Mouse (Mus musculus) kidney, embryonic 14.5 days (tissue): ENCODE measurements around the gene Vwa8. TPM values are rescaled to one million over a fixed set of nuclear protein-coding genes. Genes with fewer than 3 reads are reported as not detected.
A peak's percentile ranks its signal among the peaks of the same experiment; 100 is the strongest.

Source experiments
- ATAC-seq: fragments of 200-750 bp; cut with Nextera tagmentation; 2 replicates; pipeline ENCODE4 v1.8.0; 2017; ENCODE audit warnings: moderate number of reproducible peaks, mild to moderate bottlenecking, moderate TSS enrichment, moderate library complexity; ENCODE audit not compliant: low FRiP score, low TSS enrichment
- H3K27ac ChIP-seq: fragments of 300-500 bp; sonication (generic); 2 replicates; pipeline ENCODE4 v1.5.1; 2014; ENCODE audit warnings: low read depth, mild to moderate bottlenecking, low read length, moderate library complexity, mixed read lengths
- H3K27me3 ChIP-seq: fragments of 300-500 bp; sonication (generic); 2 replicates; pipeline ENCODE4 v1.6.1; 2014; ENCODE audit warnings: mild to moderate bottlenecking, low read length; ENCODE audit not compliant: control insufficient read depth, insufficient read depth
- H3K36me3 ChIP-seq: fragments of 300-500 bp; sonication (generic); 2 replicates; pipeline ENCODE4 v1.6.1; 2014; ENCODE audit warnings: low read length, mixed read lengths; ENCODE audit not compliant: control insufficient read depth, insufficient read depth
- H3K4me1 ChIP-seq: fragments of 300-500 bp; sonication (generic); 2 replicates; pipeline ENCODE4 v1.6.1; 2014; ENCODE audit warnings: low read length, mixed read lengths; ENCODE audit not compliant: control insufficient read depth, insufficient read depth
- H3K4me2 ChIP-seq: fragments of 300-500 bp; sonication (generic); replicated peaks from 2 replicates; pipeline ENCODE4 v1.6.1; 2014; ENCODE audit warnings: low read depth, mild to moderate bottlenecking, low read length
- H3K4me3 ChIP-seq: fragments of 300-500 bp; sonication (generic); 2 replicates; pipeline ENCODE4 v1.5.1; 2014; ENCODE audit warnings: mild to moderate bottlenecking, low read length
- H3K9ac ChIP-seq: fragments of 300-500 bp; sonication (generic); 2 replicates; pipeline ENCODE4 v1.6.1; 2014; ENCODE audit warnings: low read depth, mild to moderate bottlenecking, low read length, moderate library complexity
- H3K9me3 ChIP-seq: fragments of 300-500 bp; sonication (generic); 2 replicates; pipeline ENCODE4 v1.6.1; 2016; ENCODE audit warnings: low read length; ENCODE audit not compliant: control insufficient read depth
- WGBS: fragments of 180-500 bp; shearing (Covaris S2); extraction: QIAGEN DNeasy Blood & Tissue Kit; methylation state at CpG from one replicate; pipeline ENCODE4 v1.1.7; 2014; 5-methylcytosine and 5-hydroxymethylcytosine counted together
- polyA plus RNA-seq: library from polyadenylated mRNA; unstranded; fragments of >200 nt; fragmentation: Nextera tagmentation; extraction: Ambion mirVana; gene quantifications from 2 replicates; pipeline ENCODE4 v1.2.1, GENCODE M21; 2014

The Vwa8 gene
- polyA plus RNA-seq, 1 experiment from 2014 or later, result 15.5 TPM

DNA sequence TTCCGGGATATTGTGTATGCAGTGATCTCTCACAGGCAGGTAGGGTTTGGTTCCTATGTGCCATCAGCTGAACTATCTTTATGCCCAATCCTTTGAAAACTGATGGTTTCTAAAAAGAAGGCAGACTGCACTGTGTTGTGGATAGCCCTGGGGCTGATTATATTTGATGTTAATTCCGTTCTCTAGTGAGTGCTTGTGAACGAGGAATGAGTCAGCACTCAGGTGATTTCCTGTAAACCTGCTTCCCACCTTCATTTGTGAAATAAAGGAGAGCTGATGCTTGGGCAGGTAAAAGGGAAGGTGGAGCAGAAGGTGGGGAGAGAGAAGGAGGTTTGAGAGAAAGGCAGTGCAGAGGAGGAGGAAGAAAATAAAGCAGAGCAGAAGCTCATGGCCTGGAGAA lies 261.2 kb downstream of the Vwa8 start:
- Histone ChIP-seq H3K27me3 (no peaks in the 10 kb centered on the region), H3K9ac (no peak overlapping the region), H3K4me2 (no peak overlapping the region), H3K27ac (no peak overlapping the region), H3K4me1 (no peaks in the 10 kb centered on the region), H3K9me3 (no peaks in the 10 kb centered on the region), H3K4me3 (no peak overlapping the region), H3K36me3 (no peaks in the 10 kb centered on the region)
- WGBS, result 51% methylated on average over 3 of the region's 3 CpGs
- ATAC-seq, result no peak

DNA sequence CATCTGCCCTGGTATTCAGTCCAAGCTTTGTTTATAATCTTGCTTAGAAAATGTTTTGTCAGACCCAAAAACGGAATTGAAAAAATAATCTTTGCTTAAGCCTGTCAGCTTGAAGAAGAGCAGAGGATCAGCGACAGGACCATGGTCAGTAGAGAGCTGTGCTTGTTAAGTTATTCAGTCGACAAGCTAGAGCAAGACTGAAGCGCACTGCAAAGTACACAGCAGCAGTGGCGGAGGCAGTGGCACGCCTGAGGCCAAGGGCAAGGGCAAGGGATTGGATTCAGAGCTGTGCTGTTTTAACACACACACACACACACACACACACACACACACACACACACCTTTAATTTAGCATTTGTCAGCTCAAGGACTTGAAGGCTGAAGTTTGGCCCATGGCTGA lies 263.2 kb downstream of the Vwa8 start:
- Histone ChIP-seq H3K27me3 (no peaks in the 10 kb centered on the region), H3K4me1 (no peaks in the 10 kb centered on the region), H3K9me3 (no peaks in the 10 kb centered on the region), H3K36me3 (no peaks in the 10 kb centered on the region), H3K4me3 (no peak overlapping the region), H3K9ac (no peak overlapping the region), H3K27ac (no peak overlapping the region), H3K4me2 (no peak overlapping the region)
- ATAC-seq, result no peak
- WGBS, result 77% methylated on average over 6 of the region's 6 CpGs

DNA sequence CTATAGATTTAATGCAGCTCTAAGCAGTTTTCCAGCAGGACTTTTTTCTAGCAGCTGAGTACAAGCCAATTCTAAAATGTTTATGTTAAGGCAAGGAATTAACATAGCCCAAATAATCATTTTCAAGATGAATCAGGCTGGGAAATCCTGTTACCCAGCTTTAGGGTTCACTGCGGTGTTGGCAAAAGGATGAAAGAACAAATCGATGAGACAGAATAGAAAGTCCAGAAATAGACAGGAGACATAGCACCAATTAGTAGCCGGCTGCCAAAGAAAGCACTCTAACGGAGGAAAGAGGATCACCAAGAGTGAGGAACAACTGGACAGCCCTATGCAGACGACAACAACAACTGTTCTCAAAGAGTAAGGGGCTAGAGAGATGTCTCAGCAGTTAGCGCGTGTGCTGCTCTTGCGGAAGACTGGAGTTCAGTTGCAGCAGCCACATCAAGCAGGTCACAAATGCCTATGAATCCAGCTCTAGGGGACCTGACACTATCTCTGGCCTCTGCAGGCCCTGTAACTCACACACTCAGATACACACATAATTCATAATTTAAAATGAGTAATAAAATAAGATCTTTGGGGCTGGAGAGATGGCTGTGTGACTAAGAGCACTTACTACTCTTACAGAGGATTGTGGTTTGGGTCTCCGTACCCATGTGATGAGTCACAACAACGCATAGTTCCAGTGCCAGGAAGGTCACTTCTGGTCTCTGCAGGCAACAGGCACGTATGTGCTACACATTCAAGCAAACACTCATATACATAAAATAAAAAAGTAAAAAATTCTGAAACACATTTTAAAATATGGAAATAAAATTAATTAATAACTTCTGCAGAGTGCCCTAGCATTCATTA lies 265.9 kb downstream of the Vwa8 start:
- Histone ChIP-seq H3K27ac (no peak overlapping the region), H3K9me3 (no peaks in the 10 kb centered on the region), H3K4me3 (no peak overlapping the region), H3K36me3 (no peaks in the 10 kb centered on the region), H3K4me1 (no peaks in the 10 kb centered on the region), H3K27me3 (no peaks in the 10 kb centered on the region), H3K4me2 (no peak overlapping the region), H3K9ac (no peak overlapping the region)
- ATAC-seq, result no peak
- WGBS, result 89% methylated on average over 11 of the region's 11 CpGs

DNA sequence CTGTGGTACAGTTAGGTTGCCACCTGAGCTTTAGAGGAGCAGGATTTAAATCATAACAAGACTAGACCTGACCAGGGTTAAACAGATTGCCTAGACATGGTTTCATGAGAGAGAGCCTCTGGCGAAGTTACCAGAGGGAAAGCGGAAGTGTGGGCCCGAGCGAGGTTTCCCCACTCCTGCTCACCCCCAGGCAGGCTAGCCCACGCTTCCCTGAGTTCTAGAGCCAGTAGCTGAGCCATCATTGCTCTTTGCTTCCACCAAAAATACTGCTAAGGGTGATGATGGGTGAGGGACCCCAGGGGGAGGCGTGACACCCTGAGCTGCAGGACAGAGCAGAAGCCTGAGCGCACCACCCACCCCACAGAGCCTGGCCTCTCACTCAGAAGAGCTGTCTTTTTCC lies 269.6 kb downstream of the Vwa8 start:
- no peak for ATAC-seq
- Histone ChIP-seq H3K4me1 (no peaks in the 10 kb centered on the region), H3K9ac (no peak overlapping the region), H3K4me2 (no peak overlapping the region), H3K9me3 (no peaks in the 10 kb centered on the region), H3K27me3 (no peaks in the 10 kb centered on the region), H3K4me3 (no peak overlapping the region), H3K36me3 (no peaks in the 10 kb centered on the region), H3K27ac (no peak overlapping the region)
- WGBS, result 93% methylated on average over 7 of the region's 7 CpGs

DNA sequence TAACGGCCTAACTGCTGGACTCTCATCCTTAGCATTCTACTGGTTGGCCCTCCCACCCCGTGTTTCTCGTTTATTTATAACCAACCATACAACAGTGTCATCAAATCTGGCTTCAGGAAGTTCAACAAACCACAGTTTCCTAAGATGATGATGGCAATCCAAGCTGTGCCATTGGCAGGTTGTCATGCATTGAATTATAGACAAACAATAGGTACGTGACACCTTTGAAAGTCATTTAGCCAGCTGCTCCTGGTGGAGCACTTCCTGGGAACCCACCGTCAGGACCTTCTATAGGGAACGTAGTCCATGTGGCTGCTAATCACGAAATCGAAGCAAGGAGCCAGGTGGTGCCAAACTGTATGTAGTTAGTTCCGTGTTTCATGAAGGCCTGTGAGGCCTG lies 270.5 kb downstream of the Vwa8 start:
- Histone ChIP-seq H3K4me1 (no peaks in the 10 kb centered on the region), H3K27me3 (no peaks in the 10 kb centered on the region), H3K27ac (no peak overlapping the region), H3K9me3 (no peaks in the 10 kb centered on the region), H3K4me2 (no peak overlapping the region), H3K9ac (no peak overlapping the region), H3K4me3 (no peak overlapping the region), H3K36me3 (no peaks in the 10 kb centered on the region)
- 82% methylated on average over 9 of the region's 9 CpGs for WGBS
- ATAC-seq, result no peak

DNA sequence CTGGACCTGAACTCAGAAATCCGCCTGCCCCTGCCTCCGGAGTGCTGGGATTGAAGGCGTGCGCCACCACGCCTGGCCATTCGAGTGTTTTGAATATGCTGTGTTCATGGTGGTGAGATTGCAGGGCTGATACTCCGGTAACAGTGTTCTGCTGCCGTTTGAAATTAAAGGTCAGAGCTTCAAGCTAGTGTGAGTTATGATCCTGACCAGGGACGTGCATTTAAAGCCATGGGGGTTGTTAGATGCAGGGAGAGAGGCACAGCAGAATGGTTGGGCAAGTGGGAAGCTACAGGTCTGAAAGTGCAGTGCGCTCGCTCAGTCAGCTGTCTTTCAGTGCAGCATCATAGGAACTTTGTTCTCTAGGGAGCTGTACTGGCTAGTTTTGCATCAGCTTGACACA lies 271.8 kb downstream of the Vwa8 start:
- Histone ChIP-seq H3K36me3 (no peaks in the 10 kb centered on the region), H3K4me1 (no peaks in the 10 kb centered on the region), H3K9me3 (no peaks in the 10 kb centered on the region), H3K27me3 (no peaks in the 10 kb centered on the region), H3K4me3 (no peak overlapping the region), H3K9ac (no peak overlapping the region), H3K4me2 (no peak overlapping the region), H3K27ac (no peak overlapping the region)
- 76% methylated on average over 11 of the region's 11 CpGs for WGBS
- ATAC-seq, result no peak

DNA sequence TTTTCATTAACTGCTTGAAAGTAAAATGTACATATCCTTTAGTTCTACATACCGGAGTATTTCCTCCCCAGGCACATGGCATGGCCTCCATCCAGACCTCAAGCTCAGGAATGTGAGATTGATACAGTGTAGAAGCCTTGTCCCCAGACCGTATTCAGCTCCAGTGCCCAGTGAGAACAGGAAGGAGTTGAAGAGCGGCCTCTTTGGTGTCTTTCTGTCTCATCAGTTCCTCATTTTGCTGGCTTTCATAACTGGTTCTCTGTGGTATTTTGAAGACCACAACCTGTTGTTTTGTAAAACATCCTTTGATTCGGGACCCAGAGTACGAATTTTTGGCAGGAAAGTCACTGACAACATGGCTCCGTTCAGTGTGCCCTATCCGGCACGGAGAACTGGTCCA lies 274.6 kb downstream of the Vwa8 start:
- Histone ChIP-seq H3K9ac (no peak overlapping the region), H3K27me3 (no peaks in the 10 kb centered on the region), H3K9me3 (no peaks in the 10 kb centered on the region), H3K4me3 (no peak overlapping the region), H3K4me1 (no peaks in the 10 kb centered on the region), H3K4me2 (no peak overlapping the region), H3K27ac (no peak overlapping the region), H3K36me3 (no peaks in the 10 kb centered on the region)
- 90% methylated on average over 8 of the region's 8 CpGs for WGBS
- no peak for ATAC-seq

DNA sequence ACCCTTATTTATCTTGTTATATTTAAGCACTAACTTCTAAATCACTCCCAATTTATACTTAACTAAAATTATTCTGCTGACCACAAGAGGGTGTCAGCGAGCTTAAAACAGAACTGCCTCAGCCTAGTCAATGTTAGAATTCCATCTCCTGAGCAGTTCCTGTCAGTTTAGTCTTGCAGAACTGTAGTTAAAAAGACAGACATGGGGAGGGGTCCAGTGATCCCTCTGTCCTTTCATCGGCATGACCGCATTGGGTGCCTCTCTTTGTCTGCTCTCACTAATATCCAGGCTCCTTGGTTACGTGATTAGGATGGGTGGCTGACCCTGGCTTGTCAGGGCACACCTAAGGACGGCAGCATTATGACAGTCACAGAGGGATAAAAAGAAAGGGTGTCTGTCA lies 275.8 kb downstream of the Vwa8 start:
- Histone ChIP-seq H3K4me1 (no peaks in the 10 kb centered on the region), H3K9me3 (no peaks in the 10 kb centered on the region), H3K4me2 (no peak overlapping the region), H3K27me3 (no peaks in the 10 kb centered on the region), H3K27ac (no peak overlapping the region), H3K4me3 (no peak overlapping the region), H3K9ac (no peak overlapping the region), H3K36me3 (no peaks in the 10 kb centered on the region)
- peak; percentile 46; the same call in 1 of the 2 replicates for ATAC-seq
- 53% methylated on average over 5 of the region's 5 CpGs for WGBS

DNA sequence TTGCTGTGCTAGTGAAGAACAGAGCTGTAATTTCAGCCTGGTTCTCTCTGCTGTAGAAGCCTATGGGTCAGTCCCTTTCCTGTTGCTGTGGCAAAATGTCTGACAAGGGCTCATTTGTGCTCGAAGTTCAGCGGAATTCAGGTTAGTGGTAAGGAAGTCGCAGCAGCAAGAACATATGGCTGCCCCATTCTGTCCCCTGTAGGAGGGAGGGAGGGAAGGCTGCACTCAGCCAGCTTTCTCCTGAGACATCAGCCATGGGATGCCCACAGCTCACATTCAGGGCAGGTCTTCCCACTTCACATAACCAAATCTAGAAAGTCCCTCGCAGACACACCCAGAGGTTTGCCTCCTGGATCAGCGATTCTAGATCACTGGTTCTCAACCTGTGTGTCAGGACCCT lies 277.3 kb downstream of the Vwa8 start:
- WGBS, result 64% methylated on average over 5 of the region's 5 CpGs

More for the DNA sequence above, 277.3 kb downstream of the Vwa8 start:
- Histone ChIP-seq H3K36me3 (no peaks in the 10 kb centered on the region), H3K4me1 (no peaks in the 10 kb centered on the region), H3K4me2 (no peak overlapping the region), H3K4me3 (no peak overlapping the region), H3K9me3 (no peaks in the 10 kb centered on the region), H3K27me3 (no peaks in the 10 kb centered on the region), H3K9ac (no peak overlapping the region), H3K27ac (no peak overlapping the region)
- ATAC-seq, result no peak
